Mouse (Mus musculus) heart, adult 2 months (tissue): ENCODE measurements around the gene Ube2l3. TPM values are rescaled to one million over a fixed set of nuclear protein-coding genes. Genes with fewer than 3 reads are reported as not detected.

Experiments
- DNase-seq, 2 experiments: peaks; one replicate each; pipeline ENCODE4 v3.0.0; 2021
- H3K27ac ChIP-seq: fragments of 200-600 bp; 2 replicates; pipeline ENCODE4 v1.8.1; 2022
- H3K27me3 ChIP-seq: fragments of 200-500 bp; 2 replicates; pipeline ENCODE4 v1.6.1; 2012; ENCODE audit warnings: mild to moderate bottlenecking, low read length, inconsistent platforms, mixed read lengths; ENCODE audit not compliant: control insufficient read depth, insufficient read depth
- H3K36me3 ChIP-seq: fragments of 200-500 bp; 2 replicates; pipeline ENCODE4 v1.6.1; 2012; ENCODE audit warnings: low read length, inconsistent platforms; ENCODE audit not compliant: control insufficient read depth, insufficient read depth
- H3K4me1 ChIP-seq: fragments of 200-500 bp; 2 replicates; pipeline ENCODE4 v1.6.1; 2011; ENCODE audit warnings: low read length; ENCODE audit not compliant: control insufficient read depth, insufficient read depth
- H3K4me3 ChIP-seq: fragments of 200-600 bp; 2 replicates; pipeline ENCODE4 v1.8.1; 2022
- H3K79me2 ChIP-seq: fragments of 200-500 bp; replicated peaks from 2 replicates; pipeline ENCODE4 v1.6.1; 2012; ENCODE audit warnings: mild to moderate bottlenecking, inconsistent platforms, low read length, moderate library complexity, mixed read lengths; ENCODE audit not compliant: control insufficient read depth, insufficient read depth
- H3K9ac ChIP-seq: fragments of 200-500 bp; 2 replicates; pipeline ENCODE4 v1.6.1; 2012; ENCODE audit warnings: low read depth, mild to moderate bottlenecking, control low read depth, inconsistent platforms, low read length, mixed read lengths
- CTCF ChIP-seq: fragments of 200-600 bp; IDR thresholded peaks from 2 replicates; pipeline ENCODE4 v1.8.1; 2022; ENCODE audit warnings: antibody characterized with exemption, mild to moderate bottlenecking, moderate library complexity
- EP300 ChIP-seq: fragments of 200-500 bp; IDR thresholded peaks from 2 replicates; pipeline ENCODE4 v1.6.1; 2011; ENCODE audit warnings: low read depth, low read length, control low read depth; ENCODE audit not compliant: insufficient read depth
- POLR2A ChIP-seq: fragments of 200-500 bp; IDR thresholded peaks from 2 replicates; pipeline ENCODE4 v1.6.1; 2011; ENCODE audit warnings: mild to moderate bottlenecking, low read depth, low read length, control low read depth; ENCODE audit not compliant: insufficient read depth
- WGBS: fragments of 180-500 bp; shearing (Covaris S2); methylation state at CpG from one replicate; pipeline ENCODE4 v1.1.7; 2018; 5-methylcytosine and 5-hydroxymethylcytosine counted together
- intact Hi-C: fragments of 180-260 bp; cut with DNase I; formaldehyde crosslinking; loops from one replicate; pipeline ENCODE4 v1.15.1; 2025
- long read RNA-seq: library from polyadenylated mRNA; stranded (forward); transcript quantifications from one replicate; pipeline ENCODE4 v2.0.0, GENCODE M21; 2021
- polyA plus RNA-seq: library from polyadenylated mRNA; depleted of rRNA; stranded (reverse); fragments of >200 nt; gene quantifications from 2 replicates; pipeline ENCODE4 v1.2.3, GENCODE M21; 2012; rRNA removed
- total RNA-seq, 2 experiments: library from RNA; stranded (reverse); gene quantifications; 2 replicates each; pipeline ENCODE4 v1.2.3; 2021

The Ube2l3 gene
- 100 to 1,000 TPM; 102 to 112 TPM for total RNA-seq
- polyA plus RNA-seq, result 55.0 and 74.7 TPM in 2 replicates
- long read RNA-seq, transcript Ube2l3-201 (4 exons, 2,609 nt), result major isoform, 51 of 71 reads
- long read RNA-seq, partial matches to known transcripts, result 14 of 71 reads
- long read RNA-seq, other reads (novel, unspliced or antisense), result 5 of 71 reads

DNA sequence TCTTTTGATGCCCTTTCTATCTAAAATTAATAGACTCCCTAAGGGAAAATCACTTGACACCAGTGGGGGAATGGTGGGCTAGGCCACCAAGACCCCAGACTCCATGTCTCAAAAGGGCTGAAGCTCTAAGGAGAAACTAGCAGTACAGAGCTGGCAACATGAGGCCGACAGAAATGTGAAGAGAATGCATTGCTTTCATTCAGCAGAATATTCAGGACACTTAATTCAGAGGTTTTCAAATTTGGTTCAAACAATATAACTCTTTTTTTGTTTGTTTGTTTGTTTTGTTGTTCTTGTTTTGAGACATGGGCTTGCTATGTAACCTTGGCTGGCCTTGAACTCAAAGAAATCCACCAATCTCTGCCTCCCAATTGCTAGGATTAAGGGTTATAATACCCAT, at the start of gene Ube2l3:
Gene Ube2l3, minus strand, starts transcription at position 101 of the 400 bp plus-strand sequence.
- intact Hi-C loops, result no loop called here
- H3K9ac ChIP-seq, result peak within 1 kb of the TSS; percentile 96
- peaks cover 10% of the 10 kb centered on the region for H3K79me2 ChIP-seq
- peaks cover 2% of the 10 kb centered on the region for H3K4me1 ChIP-seq
- peak within 1 kb of the TSS; percentile 76 for H3K27ac ChIP-seq
- WGBS, result 78% methylated on average over 1 of the region's 1 CpGs
- no peak for DNase-seq
- no peaks in the 10 kb centered on the region for H3K27me3 ChIP-seq
- peaks cover 4% of the 10 kb centered on the region for H3K36me3 ChIP-seq
- TF ChIP-seq EP300 (no peak), POLR2A (no peak), CTCF (no peak)
- peak within 1 kb of the TSS; percentile 64 for H3K4me3 ChIP-seq

DNA sequence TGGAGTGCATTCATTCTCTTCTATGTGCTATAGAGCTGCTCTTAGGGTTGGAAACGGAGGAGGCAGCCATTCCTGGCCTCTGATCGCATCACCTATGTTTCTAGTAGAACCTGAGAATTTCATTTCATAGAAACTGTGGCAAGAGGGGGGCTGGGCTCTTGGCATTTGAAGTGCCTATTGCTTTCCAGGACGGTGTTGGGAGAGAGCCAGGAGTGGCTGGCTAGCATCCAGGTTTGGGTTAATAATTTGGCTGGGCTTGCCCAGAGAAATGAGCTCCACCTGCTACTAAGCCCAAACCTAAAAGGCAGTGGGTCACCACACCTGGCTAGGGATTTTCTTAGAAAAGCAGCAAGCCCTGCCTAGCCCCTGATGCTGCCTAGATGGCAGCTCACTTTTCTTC, 49.1 kb upstream of the Ube2l3 start:
- Histone ChIP-seq H3K4me1 (peaks cover 5% of the 10 kb centered on the region), H3K4me3 (no peak overlapping the region), H3K79me2 (peaks cover 1% of the 10 kb centered on the region; the same call in 1 of the 2 replicates), H3K9ac (no peak overlapping the region), H3K36me3 (no peaks in the 10 kb centered on the region), H3K27me3 (no peaks in the 10 kb centered on the region), H3K27ac (no peak overlapping the region)
- TF ChIP-seq POLR2A (no peak), CTCF (no peak), EP300 (no peak)
- DNase-seq, result peak; percentile 58 to 78
- 39% methylated on average over 3 of the region's 3 CpGs for WGBS
- intact Hi-C loops, result no loop called here

- H3K4me1 ChIP-seq, result peaks cover 5% of the 10 kb centered on the region
Measured at GRCm38 (mm10) chr16:17249135-17249534, 46.7 kb upstream of the Ube2l3 start.

DNA sequence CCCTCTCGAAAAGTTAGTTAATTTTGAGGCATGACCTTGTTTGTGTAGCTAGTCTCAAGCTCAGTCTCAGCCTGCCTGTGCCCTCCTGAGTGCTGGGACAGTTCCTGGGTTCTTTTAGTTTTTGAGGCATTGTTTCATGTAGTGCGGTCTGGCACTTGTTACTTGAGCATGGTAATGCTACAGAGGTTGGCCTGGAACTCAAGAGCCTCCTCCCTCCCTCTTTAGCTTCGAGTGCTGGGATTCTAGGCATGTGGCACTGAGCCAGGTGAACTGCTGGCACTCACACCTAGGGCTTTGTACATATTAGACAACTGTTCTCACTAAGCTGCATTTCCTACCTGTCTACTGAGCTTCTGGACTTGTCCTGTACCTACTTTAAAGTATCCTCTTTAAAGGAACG, 45.3 kb upstream of the Ube2l3 start:
- no peak overlapping the region for H3K9ac ChIP-seq
- 49% methylated on average over 4 of the region's 4 CpGs for WGBS
- H3K4me1 ChIP-seq, result peaks cover 3% of the 10 kb centered on the region

More at GRCm38 (mm10) chr16:17249135-17249534, 46.7 kb upstream of the Ube2l3 start:
- H3K4me3 ChIP-seq, result no peak overlapping the region
- no peaks in the 10 kb centered on the region for H3K27me3 ChIP-seq
- no peak for DNase-seq
- no peaks in the 10 kb centered on the region for H3K36me3 ChIP-seq
- no peak overlapping the region for H3K27ac ChIP-seq
- intact Hi-C loops, result no loop called here
- H3K79me2 ChIP-seq, result peaks cover 1% of the 10 kb centered on the region; the same call in 1 of the 2 replicates
- no peak for TF ChIP-seq POLR2A
- no peak for TF ChIP-seq EP300
- no peak for TF ChIP-seq CTCF
- 36% methylated on average over 6 of the region's 6 CpGs for WGBS
- no peak overlapping the region for H3K9ac ChIP-seq

GRCm38 (mm10) chr16:17244996-17245395, 42.5 kb upstream of the Ube2l3 start:
- TF ChIP-seq POLR2A, result no peak
- no peak for TF ChIP-seq EP300
- TF ChIP-seq CTCF, result no peak
- peaks cover 5% of the 10 kb centered on the region for H3K4me1 ChIP-seq
- H3K36me3 ChIP-seq, result no peaks in the 10 kb centered on the region
- 87% methylated on average over 1 of the region's 1 CpGs for WGBS
- H3K4me3 ChIP-seq, result no peak overlapping the region
- no peak overlapping the region for H3K9ac ChIP-seq
- no peaks in the 10 kb centered on the region; the same call in 1 of the 2 replicates for H3K79me2 ChIP-seq
- intact Hi-C loops, result no loop called here
- no peaks in the 10 kb centered on the region for H3K27me3 ChIP-seq
- no peak overlapping the region for H3K27ac ChIP-seq
- no peak for DNase-seq

More for the DNA sequence above, 45.3 kb upstream of the Ube2l3 start:
- no peak overlapping the region for H3K27ac ChIP-seq
- H3K79me2 ChIP-seq, result peaks cover 1% of the 10 kb centered on the region; the same call in 1 of the 2 replicates
- H3K4me3 ChIP-seq, result no peak overlapping the region
- DNase-seq, result peak; percentile 50 to 61
- H3K36me3 ChIP-seq, result no peaks in the 10 kb centered on the region
- intact Hi-C loops, result no loop called here
- no peaks in the 10 kb centered on the region for H3K27me3 ChIP-seq
- TF ChIP-seq POLR2A, result no peak
- TF ChIP-seq EP300, result 0 out of 2 replicates have a peak, but pooled peaks have one; percentile 17
- no peak for TF ChIP-seq CTCF

DNA sequence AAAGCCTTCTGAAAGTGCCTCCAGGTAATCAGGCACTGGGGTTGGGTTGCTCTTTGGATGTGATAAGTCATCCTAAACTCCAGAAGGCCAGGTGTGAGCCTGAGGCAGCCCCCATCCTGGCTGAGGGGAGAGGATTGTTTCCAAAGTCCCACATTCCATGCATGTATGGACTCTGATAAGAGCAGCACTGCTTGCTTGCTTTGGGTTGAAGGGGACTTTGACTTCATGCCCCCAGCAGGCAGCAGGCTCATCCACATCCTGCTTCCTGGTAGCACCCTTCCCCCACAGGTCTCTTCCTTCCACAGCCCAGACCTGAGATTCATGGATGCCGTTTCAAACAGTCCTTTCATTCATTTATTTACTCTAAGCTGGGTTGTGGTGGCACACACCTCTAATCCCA, 41.3 kb upstream of the Ube2l3 start:
- H3K36me3 ChIP-seq, result no peaks in the 10 kb centered on the region
- H3K4me1 ChIP-seq, result peaks cover 4% of the 10 kb centered on the region
- no peak overlapping the region for H3K27ac ChIP-seq
- no peak for DNase-seq
- TF ChIP-seq POLR2A (no peak), EP300 (no peak), CTCF (no peak)
- intact Hi-C loops, result no loop called here
- H3K9ac ChIP-seq, result no peak overlapping the region
- H3K79me2 ChIP-seq, result no peaks in the 10 kb centered on the region; the same call in 1 of the 2 replicates
- 7% methylated on average over 1 of the region's 1 CpGs for WGBS
- H3K27me3 ChIP-seq, result no peaks in the 10 kb centered on the region
- H3K4me3 ChIP-seq, result no peak overlapping the region
